Mouse (Mus musculus) liver, adult 2 months (tissue): ENCODE results near the gene Brd3os. TPM values are rescaled to one million over a fixed set of nuclear protein-coding genes. Genes with fewer than 3 reads are reported as not detected.

Experiments
- DNase-seq: peaks from one replicate; pipeline ENCODE4 v3.0.0-alpha.2; 2011; ENCODE audit warnings: low read depth, low spot score; ENCODE audit errors: extremely low read depth
- H3K27ac ChIP-seq: fragments of 200-500 bp; replicated peaks from 2 replicates; pipeline ENCODE4 v1.5.1; 2012; ENCODE audit warnings: low read depth, mild to moderate bottlenecking, control low read depth, inconsistent platforms, low read length; ENCODE audit not compliant: insufficient read depth
- H3K27me3 ChIP-seq: fragments of 200-500 bp; 2 replicates; pipeline ENCODE4 v1.6.1; 2012; ENCODE audit warnings: mild to moderate bottlenecking, moderate library complexity, low read length, inconsistent platforms; ENCODE audit not compliant: control insufficient read depth, insufficient read depth
- H3K36me3 ChIP-seq: fragments of 200-500 bp; 2 replicates; pipeline ENCODE4 v1.6.1; 2012; ENCODE audit warnings: low read length, inconsistent platforms; ENCODE audit not compliant: control insufficient read depth, insufficient read depth
- H3K4me1 ChIP-seq: fragments of 200-500 bp; 2 replicates; pipeline ENCODE4 v1.6.1; 2011; ENCODE audit warnings: low read length; ENCODE audit not compliant: control insufficient read depth, insufficient read depth
- H3K4me3 ChIP-seq: fragments of 200-500 bp; 2 replicates; pipeline ENCODE4 v1.5.1; 2011; ENCODE audit warnings: low read depth, mild to moderate bottlenecking, control low read depth, low read length, moderate library complexity; ENCODE audit not compliant: insufficient read depth
- H3K79me2 ChIP-seq: fragments of 200-500 bp; 2 replicates; pipeline ENCODE4 v1.6.1; 2012; ENCODE audit warnings: inconsistent platforms, mild to moderate bottlenecking, low read length, moderate library complexity; ENCODE audit not compliant: control insufficient read depth, insufficient read depth
- H3K9ac ChIP-seq: fragments of 200-500 bp; 2 replicates; pipeline ENCODE4 v1.6.1; 2012; ENCODE audit warnings: low read depth, mild to moderate bottlenecking, control low read depth, inconsistent platforms, low read length
- CTCF ChIP-seq: fragments of 200-500 bp; IDR thresholded peaks from 2 replicates; pipeline ENCODE4 v1.5.1; 2011; ENCODE audit warnings: low read depth, low read length, control low read depth
- POLR2A ChIP-seq: fragments of 200-500 bp; IDR thresholded peaks from 2 replicates; pipeline ENCODE4 v1.6.1; 2011; ENCODE audit warnings: low read length, control low read depth; ENCODE audit not compliant: insufficient read depth; ENCODE audit errors: extremely low read depth
- WGBS: fragments of 180-500 bp; shearing (Covaris S2); methylation state at CpG from one replicate; pipeline ENCODE4 v1.1.7; 2018; 5-methylcytosine and 5-hydroxymethylcytosine counted together
- polyA plus RNA-seq: library from polyadenylated mRNA; depleted of rRNA; stranded (reverse); fragments of >200 nt; gene quantifications from 2 replicates; pipeline ENCODE4 v1.2.3, GENCODE M21; 2012
- total RNA-seq: library from RNA; depleted of rRNA; stranded (reverse); fragments of >200 nt; gene quantifications from 2 replicates; pipeline ENCODE4 v1.2.3, GENCODE M21; 2014

Gene Brd3os
- total and polyA plus RNA-seq, 2 experiments: 0.09 to 0.82 TPM

- Histone ChIP-seq H3K9ac (no peak overlapping the region), H3K4me1 (peaks cover 16% of the 10 kb centered on the region), H3K4me3 (no peak overlapping the region), H3K27ac (peak overlapping the region; percentile 9; the same call in 1 of the 2 replicates), H3K27me3 (no peaks in the 10 kb centered on the region), H3K36me3 (peaks cover 19% of the 10 kb centered on the region), H3K79me2 (peaks cover 29% of the 10 kb centered on the region)
- TF ChIP-seq CTCF: no peak
- no peak for TF ChIP-seq POLR2A
- peak; percentile 54 for DNase-seq
- WGBS: 55% methylated on average over 4 of the region's 4 CpGs
These were observed 20.8 kb downstream of the Brd3os start for GRCm38 (mm10) chr2:27462901-27463300.

- Histone ChIP-seq H3K9ac (no peak overlapping the region), H3K4me1 (peaks cover 48% of the 10 kb centered on the region), H3K36me3 (0 out of 2 replicates have a peak, but pooled peaks cover 2% of the 10 kb centered on the region), H3K79me2 (peaks cover 71% of the 10 kb centered on the region), H3K4me3 (no peak overlapping the region), H3K27me3 (no peaks in the 10 kb centered on the region), H3K27ac (peak overlapping the region; percentile 48)
- WGBS: 55% methylated on average over 4 of the region's 4 CpGs
- TF ChIP-seq CTCF: no peak
- TF ChIP-seq POLR2A: no peak
- DNase-seq: no peak
These were observed 27.3 kb downstream of the Brd3os start for GRCm38 (mm10) chr2:27469292-27469990.

- peak overlapping the region; percentile 48 for H3K27ac ChIP-seq
- no peak for TF ChIP-seq CTCF
- no peak for TF ChIP-seq POLR2A
- H3K9ac ChIP-seq: peak overlapping the region; percentile 37; the same call in 1 of the 2 replicates
- no peak overlapping the region for H3K4me3 ChIP-seq
- H3K4me1 ChIP-seq: peaks cover 48% of the 10 kb centered on the region
- peaks cover 76% of the 10 kb centered on the region for H3K79me2 ChIP-seq
- H3K36me3 ChIP-seq: 0 out of 2 replicates have a peak, but pooled peaks cover 2% of the 10 kb centered on the region
- no peaks in the 10 kb centered on the region for H3K27me3 ChIP-seq
- 18% methylated on average over 3 of the region's 3 CpGs for WGBS
- DNase-seq: peak; percentile 87
These were observed 27.8 kb downstream of the Brd3os start for GRCm38 (mm10) chr2:27469991-27470355.

GRCm38 (mm10) chr2:27470535-27470934 lies 28.4 kb downstream of the Brd3os start:
- no peak for DNase-seq
- Histone ChIP-seq H3K27ac (peak overlapping the region; percentile 36), H3K79me2 (peaks cover 80% of the 10 kb centered on the region), H3K4me1 (peaks cover 48% of the 10 kb centered on the region), H3K9ac (no peak overlapping the region), H3K36me3 (0 out of 2 replicates have a peak, but pooled peaks cover 2% of the 10 kb centered on the region), H3K27me3 (no peaks in the 10 kb centered on the region), H3K4me3 (no peak overlapping the region)
- TF ChIP-seq CTCF: no peak
- TF ChIP-seq POLR2A: no peak
- 95% methylated on average over 2 of the region's 2 CpGs for WGBS

GRCm38 (mm10) chr2:27471170-27471584 lies 29.1 kb downstream of the Brd3os start:
- H3K4me3 ChIP-seq: no peak overlapping the region
- DNase-seq: no peak
- peaks cover 80% of the 10 kb centered on the region for H3K79me2 ChIP-seq
- H3K4me1 ChIP-seq: peaks cover 48% of the 10 kb centered on the region
- H3K27me3 ChIP-seq: no peaks in the 10 kb centered on the region
- no peak overlapping the region for H3K9ac ChIP-seq
- H3K27ac ChIP-seq: peak overlapping the region; percentile 2; the same call in 1 of the 2 replicates
- H3K36me3 ChIP-seq: 0 out of 2 replicates have a peak, but pooled peaks cover 2% of the 10 kb centered on the region
- TF ChIP-seq POLR2A (no peak), CTCF (no peak)
